Mouse (Mus musculus): ENCODE data around the gene Arhgef26.

DNA sequence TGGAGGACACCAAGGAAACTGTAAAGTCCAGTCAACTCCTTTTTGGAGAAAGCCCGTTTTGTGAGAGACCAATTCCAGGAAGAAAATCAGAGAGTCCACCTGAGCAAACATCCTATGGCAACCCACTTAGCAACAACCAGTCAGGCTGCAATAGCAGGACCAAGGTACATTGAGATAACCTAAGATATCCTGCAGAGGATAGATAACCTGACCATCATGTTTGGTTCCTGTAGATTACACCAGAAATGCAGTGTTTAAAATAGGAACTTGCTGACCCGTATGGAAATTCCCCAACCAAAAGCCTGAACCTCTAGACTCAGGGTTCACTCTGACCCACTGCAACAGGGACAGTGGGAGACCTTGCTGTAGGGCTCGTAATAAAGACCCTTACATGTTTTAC, 126.1 kb downstream of the Arhgef26 start:
- TF ChIP-seq CTCF (IDR thresholded peaks at IDR 0.05 in 2 of 3, conservative IDR thresholded peaks at IDR 0.05 in 1 of 3; ENCODE audit: control insufficient read depth in 1 of 3, insufficient read depth in 1 of 3, low read depth in 2 of 3, low read length in 3 of 3, poor library complexity in 1 of 3, severe bottlenecking in 1 of 3) (no peak), TCF12 (IDR thresholded peaks at IDR 0.05; ENCODE audit: low read depth, low read length) (peak; percentile 88)
